Mouse (Mus musculus): ENCODE results near the gene Eci2. TPM values are rescaled to one million over a fixed set of nuclear protein-coding genes. Genes with fewer than 3 reads are reported as not detected.

Eci2 gene
- 117 and 133 TPM in 2 replicates for polyA plus RNA-seq (2015; fragmentation: Nextera tagmentation; extraction: Ambion mirVana)

DNA sequence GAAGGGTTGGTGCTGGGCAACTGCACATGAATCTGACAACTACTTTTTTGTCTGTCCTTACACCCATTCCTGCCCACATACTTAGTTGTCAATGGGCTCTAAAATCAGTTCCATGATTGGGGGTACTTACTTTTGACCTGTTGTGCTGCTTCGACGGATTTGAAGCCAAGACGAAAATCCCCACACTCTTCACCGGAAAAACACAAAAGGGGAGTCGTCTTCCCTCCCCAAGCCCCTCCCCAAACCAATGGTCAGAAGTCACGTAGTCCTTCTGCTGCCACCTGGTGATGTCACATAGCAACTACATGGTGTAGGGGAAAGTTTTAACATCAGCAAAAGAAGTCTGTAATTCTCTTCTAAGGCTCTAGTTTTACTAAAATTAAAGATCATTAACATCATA lies at the start of gene Eci2:
TSS of gene Eci2 (minus strand) at position 218 of the 400 bp plus-strand sequence.

DNA sequence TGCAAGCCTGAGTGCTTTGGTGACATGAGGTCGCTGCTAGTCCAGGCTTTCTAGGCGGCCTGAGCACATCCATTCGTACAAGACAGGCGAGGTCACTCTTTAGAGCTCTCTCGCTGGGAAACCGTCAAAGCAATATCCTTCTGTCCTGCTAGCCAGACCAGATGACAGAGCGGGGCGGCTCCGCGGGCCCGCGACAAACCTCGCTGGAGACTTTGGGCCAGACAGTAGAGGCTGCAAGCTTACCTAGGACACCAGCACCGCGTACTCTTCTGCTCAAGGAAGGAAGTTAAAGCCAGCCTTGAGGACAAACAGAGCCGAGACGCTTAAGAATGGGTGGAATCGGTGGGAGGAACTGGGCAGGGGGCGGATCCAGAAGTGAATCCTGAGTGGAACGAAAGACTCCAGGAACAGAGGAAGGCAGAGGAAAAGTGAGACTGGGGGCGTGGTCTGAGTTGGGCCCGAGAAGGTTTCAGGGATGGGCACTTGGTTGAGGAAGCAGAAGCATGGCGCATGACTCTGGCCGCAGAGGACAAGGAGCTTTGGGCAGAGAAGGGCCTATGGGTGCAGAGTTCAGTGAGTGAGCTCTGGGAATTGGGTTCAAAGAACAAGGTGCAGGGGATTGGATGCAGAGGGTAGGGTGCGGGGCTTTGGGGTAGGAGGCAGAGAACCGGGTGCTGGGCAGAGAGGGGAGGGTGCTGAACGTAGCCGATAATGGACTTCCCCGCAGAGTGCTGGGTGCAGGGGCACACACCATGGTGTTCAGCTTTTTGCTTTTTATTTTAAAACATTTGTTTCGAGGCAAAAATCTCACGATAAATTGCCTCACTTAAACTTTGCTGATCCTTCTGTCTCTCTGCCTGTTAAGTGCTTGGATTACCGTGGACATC lies 63.1 kb downstream of the Eci2 start, which contains the start of gene Eci3:
TSS of gene Eci3 (minus strand) at position 300 of the 887 bp plus-strand sequence.

Other genes with a start within 250 kb of the Eci2 start
- gene Prpf4b, start 151.8 kb downstream of the Eci2 start, polyA plus RNA-seq (2015; fragmentation: Nextera tagmentation; extraction: Ambion mirVana): 66.0 and 67.7 TPM in 2 replicates
- gene Fam217a, start 102.8 kb downstream of the Eci2 start, polyA plus RNA-seq (2015; fragmentation: Nextera tagmentation; extraction: Ambion mirVana): 0.59 and 0.68 TPM in 2 replicates
- gene 4933417A18Rik, start 102.7 kb downstream of the Eci2 start, polyA plus RNA-seq (2015; fragmentation: Nextera tagmentation; extraction: Ambion mirVana): not detected in 2 replicates
- 0.30 and 0.33 TPM in 2 replicates for gene Eci3, start 63.3 kb downstream of the Eci2 start, polyA plus RNA-seq (2015; fragmentation: Nextera tagmentation; extraction: Ambion mirVana)